Mouse (Mus musculus) gastrocnemius, adult 18-20 months (tissue): ENCODE measurements around the gene Slc15a2. TPM values are rescaled to one million over a fixed set of nuclear protein-coding genes. Genes with fewer than 3 reads are reported as not detected.

ENCODE experiments used
- DNase-seq: peaks from one replicate; pipeline ENCODE4 v3.0.0; 2021; ENCODE audit warnings: low spot score
- long read RNA-seq, 2 experiments: library from polyadenylated mRNA; stranded (forward); transcript quantifications; one replicate each; pipeline ENCODE4 v2.0.0; 2021
- total RNA-seq, 2 experiments: library from RNA; stranded (reverse); gene quantifications; 2 replicates each; pipeline ENCODE4 v1.2.3; 2021

The Slc15a2 gene
- total RNA-seq = 1 to 10 TPM; 1.5 to 2.2 TPM
- long read RNA-seq, experiment 1, partial matches to known transcripts = 0 of 1 reads
- long read RNA-seq, experiment 1, other reads (novel, unspliced or antisense) = 1 of 1 reads
- long read RNA-seq, experiment 2 = 0 reads

DNA sequence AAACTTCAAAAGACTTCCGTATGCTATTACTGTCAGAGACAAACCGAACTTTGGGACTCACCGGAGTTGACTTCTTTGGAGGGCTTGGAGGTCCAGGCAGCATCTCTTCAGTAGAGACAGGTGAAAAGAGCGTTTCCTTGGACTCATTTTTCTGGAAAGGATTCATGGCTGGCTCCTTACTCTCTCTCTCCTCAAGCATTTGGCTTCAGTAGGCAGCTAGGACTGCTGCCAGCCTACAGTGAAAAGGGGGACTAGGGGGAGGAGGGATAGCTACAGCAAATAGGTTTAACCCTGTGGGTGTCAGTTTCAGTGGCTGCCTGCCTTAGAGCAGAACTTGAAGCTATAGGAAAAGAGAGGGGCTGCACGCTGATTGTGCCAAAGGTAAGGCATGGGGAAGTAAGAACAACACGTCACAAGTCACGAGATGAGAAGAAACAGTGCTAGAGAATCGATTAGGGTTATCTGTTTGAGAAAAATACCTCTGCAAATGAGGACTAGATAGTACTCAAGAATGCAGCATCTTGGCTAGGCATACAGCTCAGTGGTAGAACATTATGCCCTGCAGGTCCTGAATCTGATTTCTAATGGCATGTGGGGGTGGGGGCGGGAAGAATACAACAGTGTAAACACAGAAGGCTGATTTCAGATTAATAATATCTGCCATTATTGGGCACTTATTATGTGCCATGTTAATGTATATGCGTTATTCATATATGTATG, at the start of gene Slc15a2:
TSS of gene Slc15a2 (minus strand) at position 369 of the 720 bp plus-strand sequence.
- no peak for DNase-seq

DNA sequence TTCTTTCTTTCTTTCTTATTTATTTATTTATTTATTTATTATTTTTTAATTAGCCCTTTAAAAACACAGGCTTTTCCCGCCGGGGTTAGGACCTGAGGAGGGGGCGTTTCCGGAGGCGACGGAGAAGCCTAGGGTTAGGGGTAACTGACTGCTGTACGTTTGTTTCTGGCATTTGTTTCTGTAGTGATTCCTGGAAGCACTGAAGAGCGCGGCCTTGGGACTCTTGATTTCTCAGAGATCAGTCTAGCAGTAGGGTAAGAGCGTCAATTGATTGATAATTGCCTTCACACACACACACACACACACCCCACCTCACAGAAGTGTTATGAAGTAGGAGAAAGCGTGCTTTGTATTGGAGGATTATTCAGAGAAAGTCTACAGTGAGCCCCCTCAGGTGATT, 44.1 kb upstream of the Slc15a2 start:
- DNase-seq = no peak

DNA sequence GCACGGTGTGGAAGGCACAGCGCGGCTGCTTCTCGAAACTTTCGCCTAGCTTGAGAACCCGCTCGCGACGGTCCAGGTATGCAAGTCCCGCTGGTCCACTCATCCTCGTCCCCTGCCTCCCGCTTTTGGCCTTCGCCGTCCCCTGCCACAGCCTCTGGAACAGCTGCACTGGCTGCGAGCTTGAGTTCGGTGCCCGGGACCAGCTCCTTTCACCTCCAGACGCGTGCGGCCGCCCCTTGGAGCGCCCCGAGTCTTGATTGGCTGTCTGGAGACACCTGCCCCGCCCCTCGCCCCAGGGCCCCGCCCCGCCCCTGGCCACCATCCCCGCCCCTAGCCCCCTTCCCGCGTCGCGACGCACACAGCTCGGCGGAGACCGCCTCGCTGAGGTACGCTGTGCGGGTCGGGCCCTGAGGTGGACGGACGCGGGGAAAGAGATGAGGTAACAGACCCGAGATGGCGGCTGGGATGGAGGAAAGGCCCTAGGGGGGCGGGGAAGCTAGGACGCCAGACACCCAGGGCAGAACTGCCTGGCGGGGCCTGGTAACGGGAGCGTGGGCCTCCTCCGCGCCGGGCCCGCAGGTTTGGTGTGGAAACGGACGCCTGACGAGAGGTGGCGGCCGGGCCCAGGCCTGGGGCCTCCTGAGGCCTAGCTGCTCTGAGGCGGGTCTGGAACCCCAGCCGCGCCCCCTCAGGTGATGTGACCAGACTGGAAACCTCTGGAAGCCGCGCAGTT, 43.5 kb upstream of the Slc15a2 start, which contains the start of gene Iqcb1:
TSS of gene Iqcb1 (plus strand) at position 332 of the 733 bp plus-strand sequence.
- DNase-seq = peak; percentile 77

- no peak for DNase-seq
Observed at GRCm38 (mm10) chr16:36827611-36828053, 42.9 kb upstream of the Slc15a2 start.

- no peak for DNase-seq
Observed at GRCm38 (mm10) chr16:36821474-36821873, 36.7 kb upstream of the Slc15a2 start.

- DNase-seq = no peak
Observed at GRCm38 (mm10) chr16:36820747-36821146, 36.0 kb upstream of the Slc15a2 start.

GRCm38 (mm10) chr16:36820016-36820415, 35.3 kb upstream of the Slc15a2 start:
- DNase-seq = no peak

DNA sequence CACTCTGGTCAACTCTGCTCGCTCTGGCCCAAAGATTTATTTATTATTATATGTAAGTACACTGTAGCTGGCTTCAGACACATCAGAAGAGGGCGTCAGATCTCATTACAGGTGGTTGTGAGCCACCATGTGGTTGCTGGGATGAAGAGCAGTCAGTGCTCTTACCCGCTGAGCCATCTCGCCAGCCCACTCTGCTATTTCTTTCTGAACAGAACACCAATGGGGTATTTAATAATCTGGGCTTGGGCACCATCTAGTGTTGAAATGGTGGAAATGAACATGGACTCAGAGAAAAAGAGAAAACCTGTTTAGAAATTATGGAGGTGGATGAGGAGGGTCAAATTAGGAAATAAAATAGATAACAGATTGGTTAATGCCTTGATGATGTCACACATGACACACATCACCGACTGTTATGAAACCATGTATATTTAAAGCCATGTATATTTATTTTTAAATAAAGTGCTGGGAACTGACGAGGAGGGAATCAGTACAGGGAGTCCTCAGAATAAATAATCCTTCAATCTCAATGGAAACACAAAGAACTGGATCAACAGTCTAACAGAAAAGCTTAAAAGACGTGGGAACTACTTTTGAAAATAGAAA, 32.7 kb upstream of the Slc15a2 start:
- DNase-seq = peak; percentile 72

DNA sequence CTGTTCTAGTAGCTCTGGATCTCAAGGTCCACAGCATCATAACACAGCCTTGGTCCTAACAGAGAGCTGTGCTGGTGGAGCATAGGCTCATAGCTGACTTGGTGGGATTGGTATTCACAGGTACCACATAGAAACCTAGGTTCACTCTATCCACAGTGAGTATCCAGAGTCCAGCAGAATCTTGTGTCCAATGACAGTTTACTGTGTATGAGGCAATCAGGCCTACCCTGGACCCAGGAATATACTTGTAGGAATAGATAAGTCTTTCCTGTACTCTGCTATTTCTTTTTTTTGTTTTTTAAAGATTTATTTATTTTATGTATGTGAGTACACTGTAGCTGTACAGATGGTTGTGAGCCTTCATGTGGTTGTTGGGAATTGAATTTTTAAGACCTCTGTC, 32.2 kb upstream of the Slc15a2 start:
- DNase-seq = no peak

DNA sequence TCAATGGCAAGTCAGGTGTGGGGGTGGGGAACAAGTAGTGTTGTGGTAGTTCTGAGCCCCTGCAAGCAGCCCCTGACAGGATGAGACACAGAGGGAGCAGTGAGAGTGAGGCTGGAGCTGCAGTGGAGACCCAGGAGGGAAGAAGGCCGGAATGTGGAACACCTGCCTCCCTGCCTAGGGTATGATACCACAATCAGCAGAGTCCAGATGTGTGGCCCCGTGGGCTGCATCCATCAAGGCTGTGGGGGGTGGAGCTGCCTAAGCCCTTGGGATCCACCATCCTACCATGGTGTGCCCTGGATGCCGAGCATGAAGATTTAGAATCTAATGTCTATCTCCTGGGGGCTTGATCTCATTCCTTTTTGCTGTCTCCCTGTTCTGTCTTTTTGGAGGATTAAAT, 28.9 kb upstream of the Slc15a2 start:
- no peak for DNase-seq

DNA sequence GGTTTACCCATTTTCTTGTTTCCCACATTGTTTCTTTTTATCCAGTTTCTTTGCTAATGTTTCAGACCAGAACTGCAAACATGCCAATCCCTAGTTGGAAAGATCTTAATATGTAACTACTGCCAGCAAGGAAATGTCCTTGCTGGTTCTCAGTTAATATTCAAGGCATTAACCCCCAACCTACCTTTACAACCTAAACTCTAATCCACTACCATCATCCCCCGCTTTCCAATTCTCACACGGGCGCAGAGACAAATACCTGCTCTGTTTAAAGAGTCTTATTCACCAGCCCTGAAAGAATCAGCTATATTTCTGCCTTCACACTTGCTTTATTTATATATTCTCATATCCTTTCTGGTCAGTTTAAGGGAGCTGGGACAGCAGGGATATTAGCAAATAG, 23.9 kb upstream of the Slc15a2 start:
- DNase-seq = no peak

DNA sequence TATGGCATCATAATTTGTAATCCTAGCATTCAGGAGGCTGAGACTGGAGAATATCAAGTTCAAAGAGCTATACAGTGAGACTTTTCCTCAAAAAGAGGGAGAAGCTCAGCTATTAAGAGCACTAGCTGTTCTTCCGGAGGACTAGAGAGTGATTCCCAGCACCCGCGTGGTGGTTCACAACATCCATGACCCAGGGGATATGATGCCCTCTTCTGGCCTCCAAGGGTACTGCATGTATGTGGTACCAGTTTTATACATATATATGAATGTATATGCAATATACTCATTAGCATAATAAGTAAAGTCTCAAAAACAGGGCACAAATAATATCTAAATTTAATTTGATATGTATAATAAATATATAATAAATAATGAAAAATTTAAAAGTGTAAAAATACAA, 17.6 kb upstream of the Slc15a2 start:
- no peak for DNase-seq

DNA sequence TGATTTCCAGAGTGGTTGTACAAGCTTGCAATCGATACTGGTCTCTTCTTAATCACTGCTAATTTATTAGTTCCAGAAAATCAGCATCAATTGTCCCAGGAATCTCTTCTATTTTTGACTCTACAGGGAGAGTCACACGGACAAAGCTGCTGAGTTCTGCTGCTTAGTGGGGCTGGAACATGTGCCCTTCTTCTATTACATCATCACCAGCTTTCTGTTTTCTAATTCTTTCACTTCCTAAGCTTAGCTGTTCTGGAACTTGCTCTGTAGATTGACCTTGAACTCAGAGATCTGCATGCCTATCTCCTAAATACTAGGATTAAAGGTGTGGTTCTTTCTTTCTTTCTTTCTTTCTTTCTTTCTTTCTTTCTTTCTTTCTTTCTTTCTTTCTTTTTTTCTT, 13.6 kb upstream of the Slc15a2 start:
- DNase-seq = no peak

DNA sequence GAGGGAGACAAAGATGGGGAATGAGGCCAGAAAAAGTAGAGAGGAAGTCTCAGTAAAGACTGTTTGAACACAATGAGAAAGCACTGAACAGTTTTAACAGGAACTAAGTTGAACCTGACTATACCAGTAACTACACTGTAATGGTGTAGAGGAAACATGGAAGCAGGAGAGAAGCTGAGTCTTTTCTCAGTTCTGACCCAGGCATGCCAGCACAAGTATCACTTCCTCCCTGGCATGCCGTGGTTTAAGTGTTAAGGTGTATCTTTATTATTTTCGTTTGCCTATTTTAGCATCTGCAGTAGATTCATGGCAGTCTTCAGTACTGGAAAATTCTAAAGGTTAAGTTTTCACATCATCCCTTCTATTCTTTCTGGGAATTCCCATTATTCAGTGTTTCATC, 10.2 kb upstream of the Slc15a2 start:
- DNase-seq = no peak

DNA sequence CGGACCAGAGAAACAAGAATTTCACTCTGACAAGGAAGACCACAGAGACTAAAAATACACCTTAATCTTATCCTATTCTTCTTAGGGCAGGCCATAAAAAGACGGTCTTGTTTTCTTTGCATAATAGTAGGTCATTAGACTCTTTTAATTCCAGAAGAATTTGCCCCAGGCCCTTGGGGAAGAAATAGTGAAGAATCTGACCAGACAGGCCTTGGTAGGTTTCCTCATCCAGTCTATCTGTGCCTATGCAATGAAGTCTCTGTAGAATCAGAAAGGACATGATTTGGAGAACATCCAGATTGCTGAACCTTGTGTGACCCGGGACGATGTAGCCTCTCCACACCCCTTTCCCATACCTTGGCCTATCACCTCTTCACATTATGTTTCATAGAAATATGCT, 5.4 kb upstream of the Slc15a2 start:
- no peak for DNase-seq

DNA sequence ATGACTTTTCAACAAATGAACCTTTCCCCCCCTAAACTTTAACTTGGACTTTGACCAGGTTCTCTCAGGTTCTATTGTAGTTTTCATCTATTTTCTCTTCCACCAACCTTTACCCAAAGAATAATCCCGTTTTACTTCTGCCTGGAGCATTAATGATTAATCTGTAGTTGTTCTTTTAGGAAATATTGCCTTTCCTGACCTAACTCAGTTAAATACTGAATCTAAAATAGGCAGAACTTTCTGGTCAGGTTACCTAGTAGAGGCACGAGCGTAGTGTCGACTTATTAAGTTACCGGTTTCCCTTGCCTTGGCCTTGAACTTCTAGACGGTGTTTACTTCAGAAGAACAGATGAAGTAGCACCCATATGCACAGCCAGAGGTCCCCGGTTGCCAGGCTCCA, 1.7 kb upstream of the Slc15a2 start:
- no peak for DNase-seq

GRCm38 (mm10) chr16:36784146-36784545, 616 bp downstream of the Slc15a2 start:
- DNase-seq = no peak

DNA sequence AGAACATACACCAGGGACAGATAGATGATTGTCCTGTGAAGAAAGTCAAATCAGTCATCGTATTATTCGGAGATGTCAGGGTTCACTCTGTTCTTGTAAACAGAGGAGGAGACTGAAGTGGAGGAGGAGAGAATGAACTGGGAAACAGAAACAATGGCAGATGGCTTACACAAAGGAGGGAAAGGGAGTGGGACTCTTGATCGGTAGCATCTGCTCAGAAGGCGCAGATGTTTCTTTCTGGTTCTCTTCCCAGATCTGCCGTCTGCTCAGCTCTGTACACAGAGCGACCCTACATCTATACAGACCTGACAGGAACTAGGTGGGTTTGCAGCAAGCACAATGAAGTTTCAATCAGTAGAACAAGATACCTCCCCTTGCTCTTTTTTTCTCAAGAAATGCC, 9.1 kb downstream of the Slc15a2 start:
- DNase-seq = no peak

GRCm38 (mm10) chr16:36772996-36773395, 11.8 kb downstream of the Slc15a2 start:
- DNase-seq = no peak

GRCm38 (mm10) chr16:36771703-36772102, 13.1 kb downstream of the Slc15a2 start:
- DNase-seq = no peak

DNA sequence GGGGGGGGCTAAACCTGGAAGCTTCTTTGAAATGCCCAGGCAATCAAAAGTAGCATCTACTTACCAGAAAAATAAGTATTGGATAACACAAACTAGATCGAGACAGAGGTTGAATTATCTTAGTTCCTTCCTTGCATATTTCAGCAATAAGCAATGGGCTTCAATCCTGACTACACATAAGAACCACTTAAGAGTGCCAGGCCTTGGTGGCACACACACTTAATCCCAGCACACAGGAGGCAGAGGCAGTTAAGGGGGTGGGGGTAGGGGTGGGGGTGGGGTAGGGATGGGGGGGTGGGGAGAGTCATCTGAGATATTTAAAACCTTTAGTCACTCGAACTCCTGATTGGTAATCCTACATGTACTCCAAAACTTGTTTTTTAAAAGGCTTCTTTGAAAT, 13.5 kb downstream of the Slc15a2 start:
- DNase-seq = no peak

- no peak for DNase-seq
Observed at GRCm38 (mm10) chr16:36770830-36771229, 13.9 kb downstream of the Slc15a2 start.
